Mouse (Mus musculus) cerebellum, postnatal 25 days (tissue): ENCODE measurements around the gene Mark3.

Source experiments
- DNase-seq, 2 experiments: peaks; one replicate each; pipeline ENCODE4 v3.0.0; 2021; ENCODE audit warnings: mixed read lengths in 2 of 2

Mark3 gene

GRCm38 (mm10) chr12:111560286-111560685, 14.0 kb upstream of the Mark3 start:
- DNase-seq, result no peak

- DNase-seq, result no peak
Measured at GRCm38 (mm10) chr12:111562276-111562814, 12.0 kb upstream of the Mark3 start.

DNA sequence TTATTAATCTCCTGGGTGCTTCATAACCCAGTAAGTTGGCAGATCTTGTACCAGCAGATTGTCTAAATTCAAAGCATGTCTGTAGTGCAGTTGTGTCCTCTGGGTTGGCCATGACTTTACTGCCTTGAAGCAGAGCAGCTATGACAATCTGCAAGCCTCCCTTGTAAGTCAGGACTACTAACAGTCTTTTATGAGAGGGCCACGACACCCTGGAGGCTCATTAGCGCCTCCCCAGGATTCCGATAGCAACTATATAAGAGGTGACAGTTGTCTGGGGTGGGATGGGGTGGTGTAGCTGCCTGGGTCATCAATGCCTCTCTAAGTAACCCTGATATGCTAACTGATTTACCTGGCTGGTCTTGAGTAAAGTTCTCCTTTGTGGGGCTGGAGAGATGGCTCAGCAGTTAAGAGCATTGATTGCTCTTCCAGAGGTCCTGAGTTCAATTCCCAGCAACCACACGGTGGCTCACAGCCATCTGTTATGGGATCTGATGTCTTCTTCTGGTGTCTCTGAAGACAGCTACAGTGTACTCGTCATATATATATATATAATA, 11.2 kb upstream of the Mark3 start:
- no peak for DNase-seq

GRCm38 (mm10) chr12:111565363-111565762, 9.0 kb upstream of the Mark3 start:
- DNase-seq, result no peak

GRCm38 (mm10) chr12:111568836-111569235, 5.5 kb upstream of the Mark3 start:
- no peak for DNase-seq

- DNase-seq, result no peak
Measured at GRCm38 (mm10) chr12:111572406-111572805, 1.9 kb upstream of the Mark3 start.

DNA sequence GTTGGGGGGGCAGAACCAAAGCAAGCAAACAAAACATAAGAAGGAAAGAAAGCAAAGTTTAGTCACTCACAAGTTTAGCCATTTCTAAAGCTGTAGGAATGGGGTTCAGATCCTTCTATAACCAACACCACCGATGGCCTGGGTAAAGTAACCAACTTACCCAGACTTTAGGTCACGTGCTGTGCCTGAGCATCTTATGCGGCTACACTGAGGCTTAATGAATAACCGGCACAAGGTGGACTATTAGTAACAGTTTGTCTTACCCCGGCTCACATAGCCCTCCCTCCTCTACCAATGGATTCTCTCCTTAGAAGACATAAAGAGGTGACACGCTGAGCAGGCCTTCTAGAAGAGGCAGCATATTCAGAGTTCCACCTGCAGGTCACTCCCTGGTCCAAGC, 1.0 kb upstream of the Mark3 start:
- no peak for DNase-seq

DNA sequence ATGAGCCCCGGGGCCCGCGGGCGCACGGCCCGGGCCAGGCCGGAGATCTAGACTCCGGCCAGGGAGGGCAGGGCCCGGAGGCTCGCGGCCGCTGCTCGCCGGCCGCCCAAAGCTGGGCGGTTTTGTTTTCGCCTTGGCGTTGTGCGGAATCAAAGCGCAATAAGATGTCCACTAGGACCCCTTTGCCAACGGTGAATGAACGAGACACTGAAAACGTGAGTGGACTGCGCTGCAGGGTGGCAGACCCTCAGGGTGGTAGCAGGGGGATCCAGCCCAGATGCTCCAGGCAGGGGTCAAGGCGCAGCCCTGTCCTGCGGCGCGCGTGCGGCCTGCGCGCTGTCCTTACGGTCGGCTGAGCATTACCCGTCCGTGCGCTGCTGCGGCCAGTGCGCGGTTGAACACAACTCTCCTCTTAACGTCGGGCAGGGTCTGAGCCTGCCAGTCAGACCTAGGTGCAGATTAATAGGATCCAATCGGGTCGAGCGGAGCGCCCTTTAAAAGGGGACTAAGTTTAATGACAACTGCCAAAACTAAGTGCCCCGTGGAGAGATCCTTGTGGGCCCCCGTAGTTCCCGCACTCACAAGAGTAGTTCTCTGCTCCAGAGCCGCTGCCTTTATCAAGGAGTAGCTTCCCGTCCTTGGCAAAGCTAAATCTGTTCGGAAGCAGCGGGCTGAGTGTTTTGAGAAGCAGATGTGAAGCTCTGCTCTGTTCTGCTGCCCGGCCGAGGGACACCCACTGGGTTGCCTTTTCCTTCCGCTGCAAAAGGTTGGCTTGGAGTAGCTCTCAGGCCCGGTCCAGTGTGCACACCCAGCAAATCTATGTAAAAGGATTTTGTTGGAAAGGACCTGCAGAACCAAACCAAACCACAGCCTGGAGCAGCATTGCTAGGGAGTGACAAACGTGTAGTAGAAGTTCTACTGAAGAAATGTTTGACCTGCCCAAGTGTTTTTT, 840 bp downstream of the Mark3 start:
- DNase-seq, result peak; percentile 72 to 77

DNA sequence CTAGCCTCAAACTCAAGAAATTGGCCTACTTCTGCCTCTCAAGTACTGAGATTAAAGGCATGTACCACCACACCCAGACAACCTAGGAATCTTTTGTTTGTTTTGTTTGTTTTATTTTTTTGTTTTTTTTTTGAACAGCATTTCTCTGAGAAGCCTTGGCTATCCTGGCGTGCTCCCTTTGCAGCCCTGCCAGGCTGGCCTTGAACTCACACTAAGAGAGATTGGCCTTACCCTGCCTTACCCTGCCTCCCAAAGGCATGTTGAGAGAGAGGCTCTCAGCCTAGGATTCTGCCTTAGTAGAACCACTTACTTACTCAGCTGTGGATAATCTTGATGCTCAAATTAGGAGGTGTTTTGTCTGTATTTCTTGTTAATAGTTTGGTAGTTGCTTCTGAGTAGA, 8.7 kb downstream of the Mark3 start:
- no peak for DNase-seq

GRCm38 (mm10) chr12:111584401-111584800, 10.1 kb downstream of the Mark3 start:
- no peak for DNase-seq

GRCm38 (mm10) chr12:111587252-111587651, 12.9 kb downstream of the Mark3 start:
- DNase-seq, result no peak

DNA sequence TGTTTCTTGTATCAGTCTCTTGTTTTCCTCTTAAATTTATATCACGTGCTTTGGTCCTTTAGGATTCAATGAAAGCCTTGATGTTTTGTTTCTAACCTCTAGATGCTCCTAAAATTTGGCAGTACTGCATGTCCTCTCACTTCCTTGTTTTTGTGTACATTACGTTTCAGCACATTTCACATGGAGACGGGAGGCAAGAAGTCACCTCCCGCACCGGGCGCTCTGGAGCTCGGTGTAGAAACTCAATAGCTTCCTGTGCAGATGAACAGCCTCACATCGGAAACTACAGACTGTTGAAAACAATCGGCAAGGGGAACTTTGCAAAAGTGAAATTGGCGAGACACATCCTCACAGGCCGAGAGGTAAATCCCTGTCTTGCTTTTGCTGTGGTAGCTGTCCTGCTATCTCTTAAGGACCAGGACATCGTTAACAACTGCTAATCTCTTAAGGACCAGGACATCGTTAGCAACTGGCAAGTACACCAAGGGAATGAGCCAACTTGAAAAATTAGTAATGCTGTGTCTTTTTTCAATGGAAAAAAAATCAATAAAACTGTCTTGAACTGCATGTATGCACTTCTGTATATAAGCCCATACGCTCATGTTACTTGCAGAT, 18.2 kb downstream of the Mark3 start:
- DNase-seq, result no peak

- DNase-seq, result peak in 1 of 2 experiments; percentile 36
Measured at GRCm38 (mm10) chr12:111593775-111594174, 19.5 kb downstream of the Mark3 start.

GRCm38 (mm10) chr12:111597310-111597709, 23.0 kb downstream of the Mark3 start:
- no peak for DNase-seq

DNA sequence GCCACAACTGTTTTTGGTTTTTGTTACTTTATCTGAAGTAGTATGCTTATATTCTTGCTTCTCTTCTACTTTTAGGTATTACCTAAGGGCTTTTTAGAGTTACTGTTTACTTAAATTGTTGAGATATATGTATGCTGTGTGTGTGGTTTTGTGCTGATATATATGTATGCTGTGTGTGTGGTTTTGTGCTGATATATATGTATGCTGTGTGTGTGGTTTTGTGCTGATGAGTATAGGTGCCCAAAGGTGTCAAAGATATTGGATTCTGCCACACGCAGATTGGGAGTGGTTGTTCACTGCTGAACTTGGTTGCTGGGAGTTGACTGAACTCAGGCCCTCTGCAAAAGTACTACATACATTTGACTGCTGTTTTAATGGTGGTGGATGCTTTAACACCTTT, 24.6 kb downstream of the Mark3 start:
- no peak for DNase-seq

- DNase-seq, result no peak
Measured at GRCm38 (mm10) chr12:111599640-111600039, 25.3 kb downstream of the Mark3 start.

DNA sequence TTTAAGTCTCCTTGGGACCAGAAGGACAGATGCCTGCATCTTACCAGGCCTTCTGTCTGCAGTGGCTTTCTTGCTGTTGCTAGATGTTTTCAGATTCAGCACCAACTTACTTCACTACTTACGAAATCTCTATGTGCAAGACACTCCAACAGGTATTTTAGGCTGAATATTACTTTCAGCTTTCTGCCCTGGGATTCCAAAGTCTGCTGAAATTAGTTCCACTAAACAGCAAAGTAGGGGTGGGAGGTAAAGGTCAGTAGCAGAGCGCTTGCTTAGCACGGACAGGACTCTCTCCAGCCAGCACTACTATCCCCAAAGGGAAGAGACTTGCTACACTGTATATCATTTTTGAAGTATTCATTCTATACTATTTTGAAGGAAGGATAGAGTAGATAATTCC, 29.5 kb downstream of the Mark3 start:
- DNase-seq, result no peak

- DNase-seq, result no peak
Measured at GRCm38 (mm10) chr12:111605619-111606018, 31.3 kb downstream of the Mark3 start.

DNA sequence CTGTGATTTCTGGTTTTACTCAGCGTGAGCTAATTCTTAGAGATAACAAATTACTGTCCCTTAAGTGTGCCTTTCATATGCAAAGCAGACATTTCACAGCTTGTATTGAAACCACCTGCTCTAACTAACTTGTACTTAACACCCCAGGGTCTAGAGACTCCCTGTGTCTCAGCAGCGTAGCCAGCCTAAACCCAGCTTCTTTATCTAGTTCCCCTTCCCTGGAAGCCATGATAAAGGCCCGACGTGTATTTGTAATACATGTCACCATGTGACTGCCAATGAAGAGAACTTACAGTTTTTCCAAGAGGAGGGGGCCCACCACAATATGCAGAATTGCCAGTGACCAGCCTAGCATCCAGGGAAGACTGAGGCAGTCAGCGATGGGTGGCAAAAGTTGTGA, 33.7 kb downstream of the Mark3 start:
- no peak for DNase-seq

DNA sequence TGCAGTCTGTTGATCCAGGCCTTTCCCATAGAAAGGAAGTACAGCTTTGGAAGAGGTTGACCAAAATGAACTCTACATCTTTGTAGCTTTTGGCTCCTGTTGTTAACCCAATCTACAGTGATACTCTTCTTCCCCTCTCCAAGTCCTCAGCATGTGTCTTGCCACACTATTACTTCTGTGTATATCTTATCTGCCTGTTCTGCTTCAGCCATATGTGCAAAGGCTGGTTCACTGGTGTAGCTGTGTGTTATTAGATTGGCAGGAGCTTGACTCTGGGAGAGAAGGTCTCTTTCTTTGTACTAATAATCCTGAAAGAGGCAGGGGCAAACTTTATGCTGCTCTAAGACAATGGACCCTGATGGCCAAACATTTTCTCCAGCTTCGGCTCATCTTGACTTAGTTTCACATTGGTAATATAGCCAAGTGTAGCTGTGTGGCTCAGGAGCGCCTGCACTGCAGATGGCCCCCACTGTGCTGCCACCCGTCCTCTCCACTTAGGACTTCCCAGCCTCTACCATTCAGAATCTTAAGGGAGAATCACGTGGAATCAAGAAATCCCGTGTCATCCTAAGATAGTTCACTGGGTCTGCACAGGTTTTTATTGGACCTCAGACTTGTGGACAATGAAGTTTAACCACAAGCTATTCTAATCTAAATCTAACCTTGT, 40.3 kb downstream of the Mark3 start:
- DNase-seq, result peak in 1 of 2 experiments; percentile 15

DNA sequence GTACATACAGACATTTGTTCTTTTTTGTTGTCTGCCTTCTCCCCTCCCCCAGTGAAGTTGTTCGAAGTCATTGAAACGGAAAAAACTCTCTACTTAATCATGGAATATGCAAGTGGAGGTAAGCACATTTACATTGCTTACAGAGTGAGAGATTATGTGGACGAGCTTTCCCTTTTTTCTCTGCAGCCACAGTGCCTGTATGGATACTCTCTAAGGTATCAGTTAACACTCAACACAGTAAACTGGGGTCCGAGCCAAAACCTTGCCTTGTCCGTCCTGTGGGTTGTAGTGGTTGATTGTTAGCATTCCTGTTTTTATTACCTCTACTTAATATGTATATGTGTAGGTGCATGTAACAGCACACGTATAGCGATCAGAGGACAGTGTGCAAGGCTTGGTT, 43.9 kb downstream of the Mark3 start:
- DNase-seq, result no peak

DNA sequence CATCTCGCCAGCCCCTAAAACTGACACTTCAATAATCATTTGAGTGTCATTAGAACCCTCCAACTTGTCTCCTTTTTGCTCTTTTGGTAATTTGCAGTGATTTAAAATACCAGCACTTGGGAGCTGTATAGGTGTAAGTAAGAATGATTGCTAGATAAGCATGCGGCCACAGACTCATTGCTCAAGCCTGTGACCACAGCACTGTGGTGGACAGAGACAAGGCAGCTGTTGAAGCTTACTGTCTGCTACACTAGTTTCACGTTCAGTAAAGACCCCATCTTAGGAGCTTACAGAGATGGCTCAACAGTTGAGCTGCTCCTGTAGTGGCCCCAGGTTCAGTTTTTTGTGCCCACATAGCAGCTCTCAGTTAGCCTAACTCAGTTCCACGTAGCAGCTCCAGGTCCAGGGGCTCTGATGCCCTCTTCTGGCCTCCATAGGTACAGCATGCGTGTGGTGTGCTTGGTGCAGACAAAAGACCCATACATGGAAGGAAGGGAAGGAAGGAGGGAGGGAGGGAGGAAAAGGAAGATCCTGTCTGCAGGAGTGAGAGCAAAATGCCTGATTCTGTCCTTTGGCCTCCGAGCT, 73.8 kb downstream of the Mark3 start:
- DNase-seq, result peak; percentile 72 to 82

DNA sequence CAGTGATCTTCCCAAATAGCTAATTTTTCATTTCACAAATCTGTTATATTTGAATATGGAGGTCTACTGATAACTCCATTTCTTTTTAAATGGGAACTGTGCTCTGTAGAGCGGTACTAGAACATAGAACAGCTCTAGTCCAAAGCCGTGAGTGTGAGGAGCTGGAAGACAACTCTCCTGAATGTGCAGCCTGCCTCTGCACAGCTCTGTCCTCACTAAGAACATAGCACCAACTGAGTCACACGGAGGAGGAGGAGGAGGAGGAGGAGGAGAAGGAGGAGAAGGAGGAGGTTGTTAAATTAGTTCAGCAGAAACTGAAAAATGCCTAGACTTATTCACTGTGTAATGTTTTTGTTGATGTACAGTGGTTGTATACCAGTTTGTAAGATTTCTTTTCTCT, 78.6 kb downstream of the Mark3 start:
- no peak for DNase-seq
